Comparison of ENCODE assay signal across 8 mouse cellular contexts in genomic region chr8:83165931-83166867, GRCm38 (mm10). TPM values are rescaled to one million over a fixed set of nuclear protein-coding genes. Genes with fewer than 3 reads are reported as not detected.
A peak's percentile ranks its signal among the peaks of the same experiment; 100 is the strongest.
DNase-seq lines count a peak whose midpoint lies in the region; ATAC-seq and TF ChIP-seq lines count a peak whose summit lies in the region.

Gene Gm10645, minus strand, starts transcription at chr8:83166170.

- no peak for TF ChIP-seq POLR2A in kidney, adult 2 months (IDR thresholded peaks at IDR 0.05; ENCODE audit: low read depth, low read length)

- H3K4me3 ChIP-seq in embryonic facial prominence, embryonic 14.5 days (ENCODE audit: low read depth, low read length): peak within 1 kb of the TSS; percentile 75
- H3K4me3 ChIP-seq in kidney, adult 2 months (ENCODE audit: insufficient read depth, low read depth, low read length): peak within 1 kb of the TSS; percentile 56
- peak within 1 kb of the TSS; percentile 72 for H3K4me3 ChIP-seq in limb, embryonic 11.5 days (ENCODE audit: low read depth, low read length)

- TF ChIP-seq CTCF in kidney, adult 2 months (conservative IDR thresholded peaks at IDR 0.05; ENCODE audit: insufficient read depth, insufficient read length, low read depth, low read length): no peak

- H3K36me3 ChIP-seq in embryonic facial prominence, embryonic 14.5 days (ENCODE audit: control insufficient read depth, insufficient read depth, low read length): no peaks in the 10 kb centered on the region
- H3K36me3 ChIP-seq in kidney, adult 2 months (ENCODE audit: control insufficient read depth, insufficient read depth, low read length): no peaks in the 10 kb centered on the region
- H3K36me3 ChIP-seq in limb, embryonic 11.5 days (ENCODE audit: control insufficient read depth, insufficient read depth, low read length): no peaks in the 10 kb centered on the region

- H3K9me3 ChIP-seq in embryonic facial prominence, embryonic 14.5 days (ENCODE audit: control insufficient read depth, low read length): no peaks in the 10 kb centered on the region
- H3K9me3 ChIP-seq in limb, embryonic 11.5 days (ENCODE audit: control insufficient read depth, low read length): no peaks in the 10 kb centered on the region

- DNase-seq in ovary, adult 18-20 months (ENCODE audit: low spot score): peak; percentile 18
- DNase-seq in ovary, postnatal 10 days (ENCODE audit: low spot score): no peak
- no peak for DNase-seq in embryonic facial prominence, embryonic 14.5 days (ENCODE audit: low spot score)
- peak; percentile 14 to 27 for DNase-seq in heart, adult 9 months (ENCODE audit: low spot score in 2 of 2)
- peak; percentile 22 for DNase-seq in kidney, adult 2 months
- peak; percentile 76 for DNase-seq in limb, embryonic 11.5 days (ENCODE audit: low spot score)
- peak; percentile 53 for DNase-seq in mesoderm, embryonic 11.5 days (ENCODE audit: low read depth, low spot score)
- DNase-seq in right cerebral cortex, postnatal 36 days (ENCODE audit: low spot score in 2 of 2): peak; percentile 37 to 41

- peak within 1 kb of the TSS; percentile 85 for H3K4me2 ChIP-seq in embryonic facial prominence, embryonic 14.5 days (ENCODE audit: low read depth, low read length)
- H3K4me2 ChIP-seq in limb, embryonic 11.5 days (ENCODE audit: low read depth, severe bottlenecking): peak within 1 kb of the TSS; percentile 88

- WGBS in embryonic facial prominence, embryonic 14.5 days: 4% methylated on average over 34 of the region's 54 CpGs
- 5% methylated on average over 54 of the region's 54 CpGs for WGBS in kidney, adult 2 months
- 3% methylated on average over 47 of the region's 54 CpGs for WGBS in limb, embryonic 11.5 days

- peak within 1 kb of the TSS; percentile 76 for H3K27ac ChIP-seq in embryonic facial prominence, embryonic 14.5 days (replicated peaks; ENCODE audit: low read depth, low read length)
- H3K27ac ChIP-seq in kidney, adult 2 months (ENCODE audit: insufficient read depth, low read depth, low read length): peak within 1 kb of the TSS; percentile 37; the same call in 1 of the 2 replicates
- no peak within 1 kb of the TSS; the same call in 1 of the 2 replicates for H3K27ac ChIP-seq in limb, embryonic 11.5 days (replicated peaks; ENCODE audit: low read depth, low read length)

- peaks cover 4% of the 10 kb centered on the region; the same call in 1 of the 2 replicates for H3K27me3 ChIP-seq in embryonic facial prominence, embryonic 14.5 days (replicated peaks; ENCODE audit: control insufficient read depth, insufficient read depth, low read length)
- no peaks in the 10 kb centered on the region for H3K27me3 ChIP-seq in kidney, adult 2 months (replicated peaks; ENCODE audit: control insufficient read depth, insufficient read depth, low read length)
- no peaks in the 10 kb centered on the region for H3K27me3 ChIP-seq in limb, embryonic 11.5 days (ENCODE audit: control insufficient read depth, insufficient read depth, low read length)

- ATAC-seq in embryonic facial prominence, embryonic 14.5 days (ENCODE audit: low read depth): peak; percentile 50; the same call in 1 of the 2 replicates
- ATAC-seq in limb, embryonic 11.5 days (ENCODE audit: insufficient number of reproducible peaks, low FRiP score, low TSS enrichment, low read depth): peak; percentile 10; the same call in 1 of the 2 replicates

- no peaks in the 10 kb centered on the region for H3K4me1 ChIP-seq in embryonic facial prominence, embryonic 14.5 days (ENCODE audit: control insufficient read depth, insufficient read depth, low read length)
- no peaks in the 10 kb centered on the region; the same call in 1 of the 2 replicates for H3K4me1 ChIP-seq in kidney, adult 2 months (ENCODE audit: control insufficient read depth, insufficient read depth, low read length)
- H3K4me1 ChIP-seq in limb, embryonic 11.5 days (ENCODE audit: control insufficient read depth, insufficient read depth, low read length): no peaks in the 10 kb centered on the region

- peak within 1 kb of the TSS; percentile 85 for H3K9ac ChIP-seq in embryonic facial prominence, embryonic 14.5 days (ENCODE audit: low read depth, low read length)
- H3K9ac ChIP-seq in limb, embryonic 11.5 days (ENCODE audit: low read length): peak within 1 kb of the TSS; percentile 85

RNA-seq across cellular contexts. Expression of gene Gm10645, which starts in this region (rescaled TPM):
- polyA plus RNA-seq in embryonic facial prominence, embryonic 14.5 days (2014; fragmentation: Nextera tagmentation; extraction: Ambion mirVana): 1.3 and 1.4 TPM in 2 replicates
- 0.19 and 0.25 TPM in 2 replicates for polyA plus RNA-seq in kidney, adult 2 months (2012; rRNA removed)
- polyA plus RNA-seq in limb, embryonic 11.5 days (2014; fragmentation: Nextera tagmentation; extraction: Ambion mirVana): 0.93 and 1.4 TPM in 2 replicates

Comparison
In these comparisons a context has a peak if more than half of its experiments do, and no peak if none do; other contexts are left out.
1. DNase-seq: peak in ovary, adult 18-20 months (single experiment), heart, adult 9 months (2 of 2), limb, embryonic 11.5 days (single experiment), mesoderm, embryonic 11.5 days (single experiment) and right cerebral cortex, postnatal 36 days (2 of 2); none in ovary, postnatal 10 days (single experiment) and embryonic facial prominence, embryonic 14.5 days (single experiment).
2. Peak in DNase-seq, H3K4me3 ChIP-seq and H3K27ac ChIP-seq in kidney, adult 2 months; RNA of the gene not detected or under 1 TPM.
3. Peak in every context shown above with its lines, with median percentiles within 50 percentile points of each other: H3K4me3 ChIP-seq.